Mouse (Mus musculus) brain, embryonic 14.5 days (tissue): ENCODE data around the gene Osbpl8. TPM values are rescaled to one million over a fixed set of nuclear protein-coding genes. Genes with fewer than 3 reads are reported as not detected.

ENCODE experiments used
- DNase-seq: peaks from one replicate; pipeline ENCODE4 v3.0.0-alpha.2; 2011; ENCODE audit warnings: low read depth
- CTCF ChIP-seq: fragments of 200-500 bp; IDR thresholded peaks from 2 replicates; pipeline ENCODE4 v1.5.1; 2012; ENCODE audit warnings: inconsistent platforms, mild to moderate bottlenecking, moderate library complexity, borderline replicate concordance; ENCODE audit not compliant: insufficient read depth, insufficient read length; ENCODE audit errors: extremely low read depth
- POLR2A ChIP-seq: fragments of 200-500 bp; IDR thresholded peaks from 2 replicates; pipeline ENCODE4 v1.6.1; 2012; ENCODE audit warnings: mild to moderate bottlenecking, inconsistent platforms, borderline replicate concordance; ENCODE audit not compliant: poor library complexity, insufficient read depth, insufficient read length, severe bottlenecking; ENCODE audit errors: extremely low read depth
- polyA plus RNA-seq: library from polyadenylated mRNA; depleted of rRNA; stranded (reverse); fragments of >200 nt; gene quantifications from 2 replicates; pipeline ENCODE4 v1.2.3, GENCODE M21; 2012; rRNA removed

The Osbpl8 gene
- polyA plus RNA-seq, 1 experiment = 24.2 TPM

DNA sequence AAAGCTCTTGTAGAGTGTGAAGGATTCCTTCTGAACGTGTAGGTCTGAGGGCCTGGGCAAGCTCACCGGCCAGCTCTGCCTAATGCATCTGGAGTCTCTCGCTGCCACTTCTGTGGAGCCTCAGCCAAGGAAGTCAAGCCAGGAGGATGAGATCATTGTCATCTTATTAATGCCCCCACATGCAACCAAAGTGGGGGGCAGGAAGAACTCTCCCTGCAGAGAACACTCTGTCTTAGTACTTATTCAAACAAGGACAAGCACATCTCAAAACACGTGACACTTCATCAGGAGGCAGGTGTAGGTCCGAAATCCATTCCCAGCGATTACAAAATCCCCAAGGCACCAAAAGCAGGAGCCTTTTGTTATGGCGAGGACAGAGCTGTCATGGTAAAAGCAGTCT lies 177.2 kb downstream of the Osbpl8 start:
- no peak for DNase-seq

DNA sequence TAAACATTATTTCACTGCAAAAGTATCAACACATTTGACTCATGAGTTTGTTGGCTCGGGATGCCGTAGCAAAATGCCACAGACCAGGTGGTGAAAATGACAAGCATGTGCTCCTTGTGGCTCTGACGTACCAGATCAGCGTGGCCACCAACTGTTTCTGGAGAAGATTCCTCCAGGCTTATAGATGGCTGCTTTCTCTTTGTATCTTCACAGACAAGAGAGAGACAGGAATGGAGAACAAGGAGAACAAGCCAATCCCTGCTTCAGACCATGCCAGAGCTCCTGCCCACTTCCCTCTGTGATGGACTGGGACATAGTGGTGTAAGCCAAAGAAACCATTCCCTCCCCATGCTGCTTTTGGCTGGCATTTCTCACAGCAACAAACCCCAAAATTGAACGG lies 179.0 kb downstream of the Osbpl8 start:
- no peak for DNase-seq
- TF ChIP-seq CTCF = no peak

More for the DNA sequence above, 177.2 kb downstream of the Osbpl8 start:
- TF ChIP-seq POLR2A = no peak
- TF ChIP-seq CTCF = no peak

Other genes starting within 250 kb of the Osbpl8 start
- 108 and 138 TPM in 2 replicates for gene Csrp2, start 245.0 kb upstream of the Osbpl8 start, polyA plus RNA-seq
- gene Zdhhc17, start 154.6 kb upstream of the Osbpl8 start, polyA plus RNA-seq = 83.4 and 90.8 TPM in 2 replicates
- gene Bbs10, start 133.9 kb downstream of the Osbpl8 start, polyA plus RNA-seq = 4.3 and 5.4 TPM in 2 replicates